Mouse (Mus musculus) layer of hippocampus, postnatal 36 days (tissue): ENCODE measurements at regions not wholly inside any gene's neighbourhood (a gene's known extent, or its start where the extent isn't known, plus 50 kb on each side); places are given as distances from the start of the nearest gene placed in this dataset.

Experiments
- DNase-seq, 2 experiments: peaks; one replicate each; pipeline ENCODE4 v3.0.0; 2022

GRCm38 (mm10) chr11:92405818-92406217 lies 692.0 kb upstream of the Car10 start:
- peak; percentile 2 to 24 for DNase-seq

GRCm38 (mm10) chr11:92451372-92451771 lies 646.5 kb upstream of the Car10 start:
- DNase-seq: no peak

GRCm38 (mm10) chr11:92495291-92495690 lies 602.5 kb upstream of the Car10 start:
- DNase-seq: no peak
